Mouse (Mus musculus) left cerebral cortex, postnatal 4 days (tissue): Measurements from ENCODE around the gene Xirp2. TPM values are rescaled to one million over a fixed set of nuclear protein-coding genes. Genes with fewer than 3 reads are reported as not detected.

Experiments used
- DNase-seq: peaks from one replicate; pipeline ENCODE4 v3.0.0-alpha.2; 2022
- intact Hi-C: fragments of 180-260 bp; cut with DNase I; formaldehyde crosslinking; loops from one replicate; pipeline ENCODE4 v1.15.1; 2025
- total RNA-seq, 2 experiments: library from RNA; stranded (reverse); gene quantifications; 2 replicates each; pipeline ENCODE4 v1.2.3; 2021

Xirp2 gene
- total RNA-seq, 2 experiments from 2014 or later = not detected

GRCm38 (mm10) chr2:67544426-67544825 lies 98.6 kb downstream of the Xirp2 start:
- intact Hi-C loops = no loop called here

GRCm38 (mm10) chr2:67564851-67565479 lies 119.2 kb downstream of the Xirp2 start:
- peak; percentile 83 for DNase-seq
- intact Hi-C loops = loop anchor here (5.0 to 10.0 kb wide), 2 partner anchors 610 to 782 kb away; no protein-coding TSS in a partner anchor

More at GRCm38 (mm10) chr2:67544426-67544825, 98.6 kb downstream of the Xirp2 start:
- no peak for DNase-seq

GRCm38 (mm10) chr2:67565480-67566331 lies 119.9 kb downstream of the Xirp2 start, which contains the start of gene B3galt1:
TSS of gene B3galt1 (plus strand) at chr2:67565871.
- DNase-seq = peak; percentile 96
- intact Hi-C loops = loop anchor here (5.0 to 10.0 kb wide), 2 partner anchors 611 to 782 kb away; no protein-coding TSS in a partner anchor

- intact Hi-C loops = loop anchor here (5.0 to 10.0 kb wide), 2 partner anchors 612 to 781 kb away; no protein-coding TSS in a partner anchor
- DNase-seq = no peak
Measured at GRCm38 (mm10) chr2:67566566-67566965, 120.8 kb downstream of the Xirp2 start.

GRCm38 (mm10) chr2:67567141-67567680 lies 121.4 kb downstream of the Xirp2 start:
- DNase-seq = peak; percentile 13
- intact Hi-C loops = loop anchor here (5.0 to 10.0 kb wide), 2 partner anchors 612 to 780 kb away; no protein-coding TSS in a partner anchor

Other genes with a start within 250 kb of the Xirp2 start
- not detected for gene Gm21830, start 32.3 kb upstream of the Xirp2 start, total RNA-seq
- not detected for gene Gm26727, start 12.8 kb upstream of the Xirp2 start, total RNA-seq
- 100 to 1,000 TPM; 104 to 113 TPM for gene B3galt1, start 119.9 kb downstream of the Xirp2 start, total RNA-seq